Mouse (Mus musculus) forebrain, embryonic 11.5 days (tissue): ENCODE data around the gene Fads3. TPM values are rescaled to one million over a fixed set of nuclear protein-coding genes. Genes with fewer than 3 reads are reported as not detected.

Experiments
- polyA plus RNA-seq: library from polyadenylated mRNA; unstranded; fragments of >200 nt; fragmentation: Nextera tagmentation; extraction: Ambion mirVana; gene quantifications from 2 replicates; pipeline ENCODE4 v1.2.1, GENCODE M21; 2014

Fads3 gene
- polyA plus RNA-seq, 1 experiment from 2014 or later: 6.1 TPM

Other genes starting within 250 kb of the Fads3 start
- not detected in 2 replicates for gene Scgb2a2, start 194.0 kb upstream of the Fads3 start, polyA plus RNA-seq
- 128 and 133 TPM in 2 replicates for gene Incenp, start 142.0 kb upstream of the Fads3 start, polyA plus RNA-seq
- 1,254 and 1,333 TPM in 2 replicates for gene Fth1, start 61.0 kb upstream of the Fads3 start, polyA plus RNA-seq
- 0.92 and 1.5 TPM in 2 replicates for gene Best1, start 39.9 kb upstream of the Fads3 start, polyA plus RNA-seq
- 34.5 and 35.1 TPM in 2 replicates for gene Rab3il1, start 39.9 kb upstream of the Fads3 start, polyA plus RNA-seq
- 75.9 and 83.8 TPM in 2 replicates for gene Fads2, start 60.2 kb downstream of the Fads3 start, polyA plus RNA-seq
- gene Fads1, start 141.3 kb downstream of the Fads3 start, polyA plus RNA-seq: 192 and 196 TPM in 2 replicates
- 320 and 330 TPM in 2 replicates for gene Tmem258, start 162.4 kb downstream of the Fads3 start, polyA plus RNA-seq
- gene Fen1, start 162.6 kb downstream of the Fads3 start, polyA plus RNA-seq: 151 TPM in 2 replicates
- 1.8 and 2.1 TPM in 2 replicates for gene Myrf, start 199.2 kb downstream of the Fads3 start, polyA plus RNA-seq